Mouse (Mus musculus): ENCODE measurements around the gene Olfr1024. TPM values are rescaled to one million over a fixed set of nuclear protein-coding genes. Genes with fewer than 3 reads are reported as not detected.

Gene Olfr1024
- polyA plus RNA-seq (2017; shearing (Covaris generic)) = not detected

DNA sequence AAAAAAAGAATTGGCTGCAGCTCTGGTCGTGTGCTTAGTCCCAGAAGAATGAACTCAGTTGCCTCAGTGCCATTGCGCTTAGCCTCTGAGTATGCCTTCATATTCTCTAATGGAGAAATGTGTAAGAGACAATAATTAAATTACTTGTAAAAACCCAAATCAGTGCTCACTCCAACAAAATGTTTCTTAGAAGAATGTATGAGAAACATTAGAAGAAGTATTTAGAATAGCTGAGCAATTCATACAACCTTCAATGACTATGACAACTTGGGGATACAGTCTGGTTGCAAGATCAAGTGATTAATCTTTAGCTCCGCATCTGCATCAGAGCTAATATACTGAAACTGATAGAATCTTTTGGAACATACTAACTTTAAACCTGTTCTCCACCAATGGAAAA, at the start of gene Olfr1024:
Gene Olfr1024, minus strand, starts transcription at position 101 of the 400 bp plus-strand sequence.
- ATAC-seq = no peak

GRCm38 (mm10) chr2:85950137-85950536, 45.3 kb upstream of the Olfr1024 start, which contains the start of gene Olfr1028:
Gene Olfr1028, plus strand, starts transcription at chr2:85950437.
- ATAC-seq = no peak

DNA sequence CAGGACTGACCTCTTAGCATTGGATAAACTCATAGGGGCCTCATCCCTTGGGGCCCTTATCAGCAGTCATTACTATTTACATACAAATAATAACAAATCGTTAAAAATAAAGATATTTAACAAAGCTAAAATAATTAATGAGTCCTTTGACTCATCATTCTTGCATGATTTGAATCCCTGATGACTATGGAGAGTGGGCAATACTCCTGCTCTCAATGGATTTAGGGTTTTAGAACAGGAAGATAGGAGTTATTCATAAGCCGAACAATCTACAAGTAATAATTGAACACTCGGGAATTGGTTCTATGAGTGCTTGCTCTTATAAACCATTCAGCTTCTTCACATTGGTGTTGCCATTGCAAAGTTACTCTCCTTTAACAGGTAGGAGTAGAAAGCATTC, 16.4 kb upstream of the Olfr1024 start, which contains the start of gene Olfr1026:
Gene Olfr1026, plus strand, starts transcription at position 301 of the 400 bp plus-strand sequence.
- ATAC-seq = no peak

DNA sequence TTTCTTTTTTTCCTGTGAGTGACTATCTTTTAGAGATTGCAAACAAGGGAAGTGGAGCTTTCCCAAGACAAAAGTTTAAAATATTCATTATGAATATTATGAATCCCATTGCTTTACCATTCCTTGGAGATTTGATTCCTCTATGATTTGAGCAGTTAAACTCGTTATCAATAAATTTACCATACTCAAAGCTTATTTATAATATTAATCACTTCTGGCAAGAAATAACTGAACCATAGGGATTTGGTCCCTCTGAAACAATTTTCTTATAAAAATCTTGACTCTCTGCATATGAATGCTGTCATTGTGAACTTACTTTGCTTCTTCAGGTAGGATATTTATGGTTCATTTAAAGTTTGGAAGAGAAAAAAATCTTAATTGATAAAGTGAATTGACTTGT, 10.0 kb upstream of the Olfr1024 start, which contains the start of gene Olfr1025-ps1:
Gene Olfr1025-ps1, plus strand, starts transcription at position 301 of the 400 bp plus-strand sequence.
- no peak for ATAC-seq

- no peak for ATAC-seq
These were observed 8.3 kb upstream of the Olfr1024 start for GRCm38 (mm10) chr2:85913197-85913596.

DNA sequence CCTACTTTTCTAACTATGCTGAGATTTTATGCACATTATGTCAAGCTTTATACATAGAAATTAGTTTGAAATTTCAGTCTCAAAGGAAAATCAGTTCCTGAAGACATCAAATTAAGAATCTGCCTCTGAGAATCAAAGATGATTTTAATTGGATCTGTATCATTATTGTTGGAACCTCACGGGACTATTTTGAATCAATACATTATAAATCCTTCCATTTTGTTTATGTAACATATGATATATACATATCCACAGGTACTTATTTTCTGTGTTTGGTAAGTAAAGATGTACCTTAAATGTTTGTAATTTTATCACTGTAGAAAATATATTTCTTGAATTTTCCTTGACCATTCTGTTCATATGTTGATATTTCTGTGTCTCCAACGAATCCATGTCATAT, 19.5 kb downstream of the Olfr1024 start, which contains the start of gene Olfr1023:
Gene Olfr1023, plus strand, starts transcription at position 301 of the 400 bp plus-strand sequence.
- ATAC-seq = no peak

DNA sequence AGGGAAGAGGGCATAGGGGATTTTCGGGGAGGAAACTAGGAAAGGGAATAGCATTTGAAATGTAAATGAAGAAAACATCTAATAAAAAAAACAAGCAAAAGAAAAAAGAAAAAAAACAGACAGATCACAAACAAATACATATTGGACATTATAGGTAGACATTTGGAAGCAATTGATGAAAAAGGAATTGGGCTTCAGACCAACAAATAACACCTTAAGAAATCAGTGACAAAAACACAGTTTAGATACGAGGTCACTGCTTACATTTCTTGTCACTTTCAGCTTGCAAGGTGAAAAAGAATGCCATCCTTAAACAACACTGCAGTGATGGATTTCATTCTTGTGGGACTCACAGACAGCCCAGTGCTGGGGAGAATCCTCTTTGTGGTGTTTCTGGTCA, 36.6 kb downstream of the Olfr1024 start, which contains the start of gene Olfr1022:
Gene Olfr1022, plus strand, starts transcription at position 301 of the 400 bp plus-strand sequence.
- ATAC-seq = no peak

Other genes with a start within 250 kb of the Olfr1024 start
- gene Olfr154, start 240.6 kb downstream of the Olfr1024 start, polyA plus RNA-seq (2017; shearing (Covaris generic)) = not detected
- not detected for gene Olfr1006, start 226.3 kb downstream of the Olfr1024 start, polyA plus RNA-seq (2017; shearing (Covaris generic))
- not detected for gene Olfr1008, start 215.6 kb downstream of the Olfr1024 start, polyA plus RNA-seq (2017; shearing (Covaris generic))
- gene Olfr1009, start 189.6 kb downstream of the Olfr1024 start, polyA plus RNA-seq (2017; shearing (Covaris generic)) = not detected
- not detected for gene Olfr1012, start 142.3 kb downstream of the Olfr1024 start, polyA plus RNA-seq (2017; shearing (Covaris generic))
- not detected for gene Olfr1013, start 138.0 kb downstream of the Olfr1024 start, polyA plus RNA-seq (2017; shearing (Covaris generic))
- gene Olfr1014, start 132.3 kb downstream of the Olfr1024 start, polyA plus RNA-seq (2017; shearing (Covaris generic)) = not detected
- gene Olfr1015, start 123.0 kb downstream of the Olfr1024 start, polyA plus RNA-seq (2017; shearing (Covaris generic)) = under 1 TPM in 1 of 2 experiments, not detected in 1; 0.13 TPM
- not detected for gene Olfr1016, start 102.5 kb downstream of the Olfr1024 start, polyA plus RNA-seq (2017; shearing (Covaris generic))
- gene Olfr1018, start 86.6 kb downstream of the Olfr1024 start, polyA plus RNA-seq (2017; shearing (Covaris generic)) = not detected
- not detected for gene Olfr1019, start 59.6 kb downstream of the Olfr1024 start, polyA plus RNA-seq (2017; shearing (Covaris generic))
- gene Olfr1020, start 58.0 kb downstream of the Olfr1024 start, polyA plus RNA-seq (2017; shearing (Covaris generic)) = not detected
- gene Olfr1022, start 36.5 kb downstream of the Olfr1024 start, polyA plus RNA-seq (2017; shearing (Covaris generic)) = not detected
- not detected for gene Olfr1023, start 19.4 kb downstream of the Olfr1024 start, polyA plus RNA-seq (2017; shearing (Covaris generic))
- gene Olfr1025-ps1, start 10.1 kb upstream of the Olfr1024 start, polyA plus RNA-seq (2017; shearing (Covaris generic)) = not detected
- not detected for gene Olfr1026, start 16.5 kb upstream of the Olfr1024 start, polyA plus RNA-seq (2017; shearing (Covaris generic))
- not detected for gene Olfr1028, start 45.4 kb upstream of the Olfr1024 start, polyA plus RNA-seq (2017; shearing (Covaris generic))
- not detected for gene Olfr1029, start 68.8 kb upstream of the Olfr1024 start, polyA plus RNA-seq (2017; shearing (Covaris generic))
- gene Olfr1030, start 74.2 kb upstream of the Olfr1024 start, polyA plus RNA-seq (2017; shearing (Covaris generic)) = not detected
- not detected for gene Olfr1031, start 85.3 kb upstream of the Olfr1024 start, polyA plus RNA-seq (2017; shearing (Covaris generic))
- not detected for gene Olfr1032, start 100.5 kb upstream of the Olfr1024 start, polyA plus RNA-seq (2017; shearing (Covaris generic))
- gene Olfr1033, start 115.6 kb upstream of the Olfr1024 start, polyA plus RNA-seq (2017; shearing (Covaris generic)) = 1 to 10 TPM in 1 of 2 experiments, not detected in 1; 1.2 TPM
- gene Olfr1034, start 140.8 kb upstream of the Olfr1024 start, polyA plus RNA-seq (2017; shearing (Covaris generic)) = not detected
- gene Olfr1036, start 168.9 kb upstream of the Olfr1024 start, polyA plus RNA-seq (2017; shearing (Covaris generic)) = not detected
- gene Olfr1037, start 182.3 kb upstream of the Olfr1024 start, polyA plus RNA-seq (2017; shearing (Covaris generic)) = not detected
- gene Olfr1039, start 230.9 kb upstream of the Olfr1024 start, polyA plus RNA-seq (2017; shearing (Covaris generic)) = not detected
- gene Olfr1040, start 241.7 kb upstream of the Olfr1024 start, polyA plus RNA-seq (2017; shearing (Covaris generic)) = not detected